Mouse (Mus musculus) erythroblast, embryonic 14.5 days (primary cell): ENCODE measurements around the gene C1ql4. TPM values are rescaled to one million over a fixed set of nuclear protein-coding genes. Genes with fewer than 3 reads are reported as not detected.

Experiments used
- H3K27me3 ChIP-seq: 2 replicates; pipeline ENCODE4 v1.6.1; 2012; ENCODE audit warnings: inconsistent platforms; ENCODE audit not compliant: control insufficient read depth
- H3K36me3 ChIP-seq: 2 replicates; pipeline ENCODE4 v1.6.1; 2012; ENCODE audit warnings: mild to moderate bottlenecking, inconsistent platforms; ENCODE audit not compliant: control insufficient read depth
- H3K4me1 ChIP-seq: 2 replicates; pipeline ENCODE4 v1.6.1; 2012; ENCODE audit warnings: inconsistent platforms; ENCODE audit not compliant: control insufficient read depth
- H3K4me3 ChIP-seq: replicated peaks from 2 replicates; pipeline ENCODE3; 2012; ENCODE audit warnings: moderate library complexity, mild to moderate bottlenecking, inconsistent platforms
- H3K9me3 ChIP-seq: 2 replicates; pipeline ENCODE4 v1.6.1; 2012; ENCODE audit warnings: low read length, inconsistent platforms, mixed read lengths; ENCODE audit not compliant: control insufficient read depth
- GATA1 ChIP-seq: IDR thresholded peaks from 2 replicates; pipeline ENCODE4 v1.6.1; 2012; ENCODE audit warnings: low read length, inconsistent platforms, mixed read lengths
- TAL1 ChIP-seq: IDR thresholded peaks from 3 replicates; pipeline ENCODE4 v1.6.1; 2012; ENCODE audit warnings: low read length, inconsistent platforms, mixed read lengths
- polyA plus RNA-seq: library from polyadenylated mRNA; stranded (reverse); fragments of >175 nt; gene quantifications from 2 replicates; pipeline ENCODE4 v1.2.3, GENCODE M21; 2012

C1ql4 gene
- polyA plus RNA-seq, 1 experiment, result not detected

GRCm38 (mm10) chr15:99040920-99041856 is 46.4 kb downstream of the C1ql4 start:
- Histone ChIP-seq H3K4me1 (peaks cover 18% of the 10 kb centered on the region), H3K9me3 (no peaks in the 10 kb centered on the region), H3K4me3 (no peak overlapping the region), H3K27me3 (peaks cover 7% of the 10 kb centered on the region), H3K36me3 (peaks cover 34% of the 10 kb centered on the region)
- TF ChIP-seq GATA1, result no peak
- TF ChIP-seq TAL1, result no peak

- Histone ChIP-seq H3K4me3 (no peak overlapping the region), H3K9me3 (no peaks in the 10 kb centered on the region), H3K4me1 (peaks cover 25% of the 10 kb centered on the region), H3K36me3 (peaks cover 44% of the 10 kb centered on the region), H3K27me3 (peaks cover 7% of the 10 kb centered on the region)
- TF ChIP-seq GATA1 (no peak), TAL1 (no peak)
These were observed 47.4 kb downstream of the C1ql4 start for GRCm38 (mm10) chr15:99039996-99040919.

- TF ChIP-seq TAL1 (no peak), GATA1 (no peak)
- peaks cover 53% of the 10 kb centered on the region for H3K36me3 ChIP-seq
- peaks cover 7% of the 10 kb centered on the region for H3K27me3 ChIP-seq
- no peak overlapping the region for H3K4me3 ChIP-seq
- no peaks in the 10 kb centered on the region for H3K9me3 ChIP-seq
- H3K4me1 ChIP-seq, result peaks cover 33% of the 10 kb centered on the region
These were observed 48.3 kb downstream of the C1ql4 start for GRCm38 (mm10) chr15:99039306-99039705.

- Histone ChIP-seq H3K9me3 (no peaks in the 10 kb centered on the region), H3K27me3 (peaks cover 7% of the 10 kb centered on the region), H3K36me3 (peaks cover 56% of the 10 kb centered on the region), H3K4me1 (peaks cover 34% of the 10 kb centered on the region), H3K4me3 (no peak overlapping the region)
- no peak for TF ChIP-seq GATA1
- TF ChIP-seq TAL1, result no peak
These were observed 48.8 kb downstream of the C1ql4 start for GRCm38 (mm10) chr15:99038797-99039196.

- peaks cover 42% of the 10 kb centered on the region for H3K4me1 ChIP-seq
- H3K36me3 ChIP-seq, result peaks cover 64% of the 10 kb centered on the region
- H3K4me3 ChIP-seq, result no peak overlapping the region
- peaks cover 7% of the 10 kb centered on the region for H3K27me3 ChIP-seq
- no peaks in the 10 kb centered on the region for H3K9me3 ChIP-seq
- TF ChIP-seq GATA1 (no peak), TAL1 (no peak)
These were observed 49.6 kb downstream of the C1ql4 start for GRCm38 (mm10) chr15:99038025-99038424.

- TF ChIP-seq GATA1 (no peak), TAL1 (no peak)
- peaks cover under 1% of the 10 kb centered on the region; the same call in 1 of the 2 replicates for H3K27me3 ChIP-seq
- H3K36me3 ChIP-seq, result peaks cover 80% of the 10 kb centered on the region
- peaks cover 54% of the 10 kb centered on the region for H3K4me1 ChIP-seq
- H3K9me3 ChIP-seq, result no peaks in the 10 kb centered on the region
- no peak overlapping the region for H3K4me3 ChIP-seq
These were observed 51.2 kb downstream of the C1ql4 start for GRCm38 (mm10) chr15:99036249-99036905.

GRCm38 (mm10) chr15:99035431-99035830 is 52.2 kb downstream of the C1ql4 start:
- TF ChIP-seq TAL1, result no peak
- TF ChIP-seq GATA1, result no peak
- Histone ChIP-seq H3K4me1 (peaks cover 52% of the 10 kb centered on the region), H3K36me3 (peaks cover 84% of the 10 kb centered on the region), H3K4me3 (no peak overlapping the region), H3K9me3 (no peaks in the 10 kb centered on the region), H3K27me3 (no peaks in the 10 kb centered on the region)

Other genes with a start within 250 kb of the C1ql4 start
- gene Kmt2d, start 216.6 kb downstream of the C1ql4 start, polyA plus RNA-seq, result 1.5 and 2.6 TPM in 2 replicates
- gene Rhebl1, start 193.3 kb downstream of the C1ql4 start, polyA plus RNA-seq, result 0.24 and 0.38 TPM in 2 replicates
- not detected in 2 replicates for gene Dhh, start 189.3 kb downstream of the C1ql4 start, polyA plus RNA-seq
- 0.37 and 0.59 TPM in 2 replicates for gene Lmbr1l, start 169.6 kb downstream of the C1ql4 start, polyA plus RNA-seq
- gene Tuba1b, start 153.3 kb downstream of the C1ql4 start, polyA plus RNA-seq, result 71.2 and 76.8 TPM in 2 replicates
- gene Gm49450, start 134.3 kb downstream of the C1ql4 start, polyA plus RNA-seq, result not detected in 2 replicates
- 4.0 and 13.4 TPM in 2 replicates for gene Tuba1a, start 134.1 kb downstream of the C1ql4 start, polyA plus RNA-seq
- 12.6 and 20.7 TPM in 2 replicates for gene Tuba1c, start 57.9 kb downstream of the C1ql4 start, polyA plus RNA-seq
- not detected in 2 replicates for gene Prph, start 32.6 kb downstream of the C1ql4 start, polyA plus RNA-seq
- gene Troap, start 13.2 kb downstream of the C1ql4 start, polyA plus RNA-seq, result 17.1 and 18.1 TPM in 2 replicates
- gene Dnajc22, start 5.4 kb upstream of the C1ql4 start, polyA plus RNA-seq, result 0.02 TPM in 1 of 2 replicates, not detected in the other
- 0.19 and 0.40 TPM in 2 replicates for gene Spats2, start 38.1 kb upstream of the C1ql4 start, polyA plus RNA-seq
- gene Kcnh3, start 137.0 kb upstream of the C1ql4 start, polyA plus RNA-seq, result 0.03 and 0.04 TPM in 2 replicates
- 9.2 and 12.0 TPM in 2 replicates for gene Mcrs1, start 164.1 kb upstream of the C1ql4 start, polyA plus RNA-seq
- 0.31 and 0.32 TPM in 2 replicates for gene Prpf40b, start 207.3 kb upstream of the C1ql4 start, polyA plus RNA-seq
- gene Fam186b, start 208.1 kb upstream of the C1ql4 start, polyA plus RNA-seq, result not detected in 2 replicates